ENCODE assay signal across 9 mouse cellular contexts in the genomic region with DNA sequence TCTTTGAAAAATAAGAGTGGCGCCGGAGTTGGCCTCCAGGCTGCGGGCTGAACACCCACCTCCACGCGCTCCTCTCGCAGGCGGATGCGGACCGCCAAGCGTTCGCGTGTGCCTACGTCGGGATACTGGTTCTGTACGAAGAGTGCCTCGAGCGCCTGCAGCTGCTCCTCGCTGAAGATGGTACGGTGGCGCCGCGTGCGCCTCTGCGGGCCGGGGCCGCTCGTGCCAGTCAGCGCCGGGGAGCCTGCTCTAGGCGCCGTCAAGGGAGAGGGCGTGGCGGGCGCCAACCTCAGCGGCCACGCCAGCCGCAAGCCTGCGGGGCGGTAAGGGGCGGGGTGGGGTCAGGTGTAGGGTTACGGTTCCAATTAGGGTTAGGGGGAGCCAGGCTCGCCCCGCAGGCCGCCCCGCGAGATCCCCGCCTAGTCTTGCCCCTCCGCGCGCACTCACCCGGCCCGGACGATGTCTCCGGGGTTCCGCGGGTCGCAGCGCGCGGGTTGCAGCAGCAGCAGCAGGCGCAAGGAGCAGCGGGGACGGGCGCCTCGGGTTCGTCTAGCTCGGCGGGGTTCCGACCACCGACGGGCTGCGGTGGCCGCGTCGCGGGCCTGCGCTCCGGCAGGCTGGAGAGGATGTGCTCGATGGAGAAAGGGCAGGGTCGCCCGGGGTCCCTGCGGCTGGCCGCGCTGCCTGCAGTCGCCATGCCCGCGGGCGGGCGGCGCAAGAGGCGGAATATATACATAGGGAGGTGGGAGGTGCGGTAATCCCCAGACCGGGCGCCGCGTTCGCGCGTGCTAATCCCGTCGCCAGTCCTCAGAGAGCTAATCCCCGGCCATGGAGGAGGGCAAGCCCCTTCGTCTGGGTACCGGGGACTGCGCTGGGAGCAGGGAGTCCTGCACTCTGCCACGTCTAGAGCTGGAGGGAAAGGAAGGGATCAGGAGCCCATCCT. TPM values are rescaled to one million over a fixed set of nuclear protein-coding genes. Genes with fewer than 3 reads are reported as not detected.
A peak's percentile ranks its signal among the peaks of the same experiment; 100 is the strongest.
DNase-seq lines count a peak whose midpoint lies in the region; ATAC-seq and TF ChIP-seq lines count a peak whose summit lies in the region.
"Had no signal": no experiment of that assay in that cellular context is flagged by ENCODE, and none has a peak within 500 bp of the region (broad histone marks: within the 10 kb centered on the region; RNA-seq: fewer than 3 reads in every experiment).

TSS of gene Gsc2 (minus strand) at position 753 of the 943 bp plus-strand sequence.

- no peak for TF ChIP-seq CTCF in lung, postnatal 0 days (IDR thresholded peaks at IDR 0.05)
- TF ChIP-seq CTCF in lung, adult 2 months (IDR thresholded peaks at IDR 0.05; ENCODE audit: insufficient read depth, low read length) = no peak

- ATAC-seq in lung, postnatal 0 days = no peak; the same call in 1 of the 2 replicates
- ATAC-seq in embryonic facial prominence, embryonic 11.5 days (replicated peaks; ENCODE audit: insufficient number of reproducible peaks, low FRiP score, low TSS enrichment, low read depth) = no peak
- no peak for ATAC-seq in hindbrain, embryonic 16.5 days
- no peak for ATAC-seq in midbrain, embryonic 12.5 days (ENCODE audit: low FRiP score, low read depth)
- ATAC-seq in monocyte, adult 5-6 weeks (replicated peaks; ENCODE audit: insufficient number of reproducible peaks, low FRiP score, low TSS enrichment, poor library complexity, severe bottlenecking) = no peak

- no peak for TF ChIP-seq EP300 in lung, postnatal 0 days (IDR thresholded peaks at IDR 0.05)

- H3K4me3 ChIP-seq in lung, postnatal 0 days (ENCODE audit: low read depth, low read length) = peak within 1 kb of the TSS; percentile 37
- H3K4me3 ChIP-seq in lung, adult 2 months (replicated peaks; ENCODE audit: extremely low read depth, low read depth, low read length) = no peak within 1 kb of the TSS
- peak within 1 kb of the TSS; percentile 32 for H3K4me3 ChIP-seq in embryonic facial prominence, embryonic 11.5 days (ENCODE audit: low read depth, low read length)
- H3K4me3 ChIP-seq in hindbrain, embryonic 16.5 days (ENCODE audit: low read length) = peak within 1 kb of the TSS; percentile 39
- peak within 1 kb of the TSS; percentile 36 for H3K4me3 ChIP-seq in midbrain, embryonic 12.5 days

- H3K27me3 ChIP-seq in lung, postnatal 0 days (replicated peaks; ENCODE audit: insufficient read depth, low read length) = peaks cover 40% of the 10 kb centered on the region
- H3K27me3 ChIP-seq in embryonic facial prominence, embryonic 11.5 days (ENCODE audit: control insufficient read depth, insufficient read depth, low read length) = peaks cover 45% of the 10 kb centered on the region
- H3K27me3 ChIP-seq in hindbrain, embryonic 16.5 days (replicated peaks; ENCODE audit: control insufficient read depth, insufficient read depth, low read length) = peaks cover 47% of the 10 kb centered on the region
- peaks cover 69% of the 10 kb centered on the region for H3K27me3 ChIP-seq in midbrain, embryonic 12.5 days

- no peak for TF ChIP-seq POLR2A in lung, adult 2 months (IDR thresholded peaks at IDR 0.05; ENCODE audit: borderline replicate concordance, extremely low read depth, low read depth, low read length)

- H3K4me1 ChIP-seq in lung, postnatal 0 days (ENCODE audit: insufficient read depth, low read depth, low read length) = peaks cover 9% of the 10 kb centered on the region
- no peaks in the 10 kb centered on the region for H3K4me1 ChIP-seq in lung, adult 2 months (ENCODE audit: control insufficient read depth, insufficient read depth, low read length)
- no peaks in the 10 kb centered on the region; the same call in none of the 2 replicates for H3K4me1 ChIP-seq in embryonic facial prominence, embryonic 11.5 days (ENCODE audit: control insufficient read depth, insufficient read depth, low read length)
- H3K4me1 ChIP-seq in hindbrain, embryonic 16.5 days (ENCODE audit: control insufficient read depth, insufficient read depth, low read depth, low read length) = peaks cover 15% of the 10 kb centered on the region
- H3K4me1 ChIP-seq in midbrain, embryonic 12.5 days = peaks cover 22% of the 10 kb centered on the region

- WGBS in lung, postnatal 0 days = 1% methylated on average over 84 of the region's 106 CpGs
- WGBS in lung, adult 2 months = under 1% methylated on average over 100 of the region's 106 CpGs
- under 1% methylated on average over 100 of the region's 106 CpGs for WGBS in embryonic facial prominence, embryonic 11.5 days
- WGBS in hindbrain, embryonic 16.5 days = under 1% methylated on average over 93 of the region's 106 CpGs
- WGBS in midbrain, embryonic 12.5 days = under 1% methylated on average over 103 of the region's 106 CpGs

- peak within 1 kb of the TSS; percentile 63 for H3K4me2 ChIP-seq in lung, postnatal 0 days (replicated peaks; ENCODE audit: low read depth, low read length)
- H3K4me2 ChIP-seq in embryonic facial prominence, embryonic 11.5 days (ENCODE audit: low read depth, low read length) = peak within 1 kb of the TSS; percentile 61
- H3K4me2 ChIP-seq in hindbrain, embryonic 16.5 days (ENCODE audit: low read length) = peak within 1 kb of the TSS; percentile 56
- peak within 1 kb of the TSS; percentile 54 for H3K4me2 ChIP-seq in midbrain, embryonic 12.5 days (replicated peaks)

- no peaks in the 10 kb centered on the region for H3K36me3 ChIP-seq in lung, postnatal 0 days (ENCODE audit: insufficient read depth, low read length)
- no peaks in the 10 kb centered on the region for H3K36me3 ChIP-seq in embryonic facial prominence, embryonic 11.5 days (replicated peaks; ENCODE audit: control insufficient read depth, insufficient read depth, low read depth, low read length)
- no peaks in the 10 kb centered on the region for H3K36me3 ChIP-seq in hindbrain, embryonic 16.5 days (ENCODE audit: control insufficient read depth, insufficient read depth, low read length)
- H3K36me3 ChIP-seq in midbrain, embryonic 12.5 days = no peaks in the 10 kb centered on the region

- DNase-seq in lung, postnatal 0 days (ENCODE audit: low spot score) = peak; percentile 20
- no peak for DNase-seq in lung, adult 2 months
- peak; percentile 39 for DNase-seq in embryonic facial prominence, embryonic 11.5 days (ENCODE audit: low spot score)
- no peak for DNase-seq in c-Kit-positive CD71-positive TER-119-positive erythroid progenitor cells, embryonic 14.5 days (ENCODE audit: low spot score)
- no peak for DNase-seq in layer of hippocampus, adult 9-11 months

- H3K9me3 ChIP-seq in lung, postnatal 0 days (ENCODE audit: low read length) = no peaks in the 10 kb centered on the region
- no peaks in the 10 kb centered on the region for H3K9me3 ChIP-seq in embryonic facial prominence, embryonic 11.5 days (replicated peaks; ENCODE audit: control insufficient read depth, low read length)
- H3K9me3 ChIP-seq in hindbrain, embryonic 16.5 days (ENCODE audit: control insufficient read depth, low read length) = no peaks in the 10 kb centered on the region
- H3K9me3 ChIP-seq in midbrain, embryonic 12.5 days = no peaks in the 10 kb centered on the region

- no peak within 1 kb of the TSS for H3K9ac ChIP-seq in lung, postnatal 0 days (replicated peaks; ENCODE audit: low read depth)
- peak within 1 kb of the TSS; percentile 39; the same call in 1 of the 2 replicates for H3K9ac ChIP-seq in embryonic facial prominence, embryonic 11.5 days (replicated peaks; ENCODE audit: low read length)
- peak within 1 kb of the TSS; percentile 51 for H3K9ac ChIP-seq in hindbrain, embryonic 16.5 days (ENCODE audit: low read depth, low read length)
- peak within 1 kb of the TSS; percentile 26; the same call in 1 of the 2 replicates for H3K9ac ChIP-seq in midbrain, embryonic 12.5 days (replicated peaks)

- no peak within 1 kb of the TSS for H3K27ac ChIP-seq in lung, postnatal 0 days (ENCODE audit: low read length)
- no peak within 1 kb of the TSS for H3K27ac ChIP-seq in embryonic facial prominence, embryonic 11.5 days (replicated peaks; ENCODE audit: low read depth, low read length)
- no peak within 1 kb of the TSS for H3K27ac ChIP-seq in hindbrain, embryonic 16.5 days (ENCODE audit: low read depth, low read length)
- no peak within 1 kb of the TSS for H3K27ac ChIP-seq in midbrain, embryonic 12.5 days (replicated peaks)

RNA-seq across cellular contexts. Expression of gene Gsc2, which starts in this region (rescaled TPM):
- polyA plus RNA-seq in lung, postnatal 0 days (2015; fragmentation: Nextera tagmentation; extraction: Ambion mirVana) = not detected in 2 replicates
- polyA plus RNA-seq in lung, adult 2 months (2012; rRNA removed) = not detected in 2 replicates
- polyA plus RNA-seq in embryonic facial prominence, embryonic 11.5 days (2014; fragmentation: Nextera tagmentation; extraction: Ambion mirVana) = 0.24 TPM in 1 of 2 replicates, not detected in the other
- polyA plus RNA-seq in hindbrain, embryonic 16.5 days (2015; fragmentation: Nextera tagmentation; extraction: Ambion mirVana) = 0.70 and 1.4 TPM in 2 replicates
- polyA plus RNA-seq in midbrain, embryonic 12.5 days (2016; fragmentation: Nextera tagmentation; extraction: Ambion mirVana) = 0.26 and 0.52 TPM in 2 replicates
- total RNA-seq in monocyte, adult 5-6 weeks (2017) = not detected in 3 replicates
- polyA plus RNA-seq: cortical plate, adult 2 months had no signal

Comparison
In these comparisons a context has a peak if more than half of its experiments do, and no peak if none do; other contexts are left out.
1. Peak in DNase-seq, H3K4me3 ChIP-seq and H3K4me2 ChIP-seq in lung, postnatal 0 days; RNA of the gene not detected or under 1 TPM.
2. Peak in DNase-seq, H3K4me3 ChIP-seq, H3K9ac ChIP-seq and H3K4me2 ChIP-seq in embryonic facial prominence, embryonic 11.5 days; RNA of the gene not detected or under 1 TPM.